Mouse (Mus musculus) MEL (cell line): ENCODE data around the gene Olfr1442. TPM values are rescaled to one million over a fixed set of nuclear protein-coding genes. Genes with fewer than 3 reads are reported as not detected.

Experiments used
- DNase-seq: peaks from one replicate; pipeline ENCODE4 v3.0.0; 2011; ENCODE audit warnings: low read depth, low spot score
- H3K27ac ChIP-seq: 2 replicates; pipeline ENCODE4 v1.5.1; 2012; ENCODE audit warnings: low read depth, mild to moderate bottlenecking, control low read depth, low read length, moderate library complexity; ENCODE audit not compliant: control insufficient read depth
- H3K27me3 ChIP-seq, 2 experiments: fragments of 150-350 bp in 1 of 2; sonication (generic) in 1 of 2; 2 replicates each; pipeline ENCODE4 v1.6.1; 2012; ENCODE audit warnings: low read length in 2 of 2, mild to moderate bottlenecking in 2 of 2, improper control_type of control experiment in 1 of 2, moderate library complexity in 1 of 2; ENCODE audit not compliant: insufficient read depth in 2 of 2, control insufficient read depth in 1 of 2
- H3K36me3 ChIP-seq, 2 experiments: 2 replicates each; pipeline ENCODE4 v1.6.1; 2012 to 2014; ENCODE audit warnings: low read length in 2 of 2, improper control_type of control experiment in 1 of 2, inconsistent platforms in 1 of 2, mild to moderate bottlenecking in 1 of 2; ENCODE audit not compliant: insufficient read depth in 2 of 2, control insufficient read depth in 1 of 2
- H3K4me1 ChIP-seq, 2 experiments: fragments of 150-350 bp in 1 of 2; sonication (generic) in 1 of 2; 2 replicates each; pipeline ENCODE4 v1.6.1; 2012; ENCODE audit warnings: low read length in 2 of 2, improper control_type of control experiment in 1 of 2, mild to moderate bottlenecking in 1 of 2; ENCODE audit not compliant: insufficient read depth in 2 of 2, control insufficient read depth in 1 of 2
- H3K4me3 ChIP-seq, 2 experiments: fragments of 150-350 bp in 1 of 2; sonication (generic) in 1 of 2; 2 replicates each; pipeline ENCODE4 v1.5.1; 2012; ENCODE audit warnings: low read depth in 2 of 2, low read length in 2 of 2, mild to moderate bottlenecking in 2 of 2, moderate library complexity in 2 of 2, control low read depth in 1 of 2, improper control_type of control experiment in 1 of 2; ENCODE audit not compliant: control insufficient read depth in 1 of 2, insufficient read depth in 1 of 2
- H3K79me2 ChIP-seq: 2 replicates; pipeline ENCODE4 v1.6.1; 2012; ENCODE audit warnings: mild to moderate bottlenecking, low read length, moderate library complexity; ENCODE audit not compliant: control insufficient read depth, poor library complexity, insufficient read depth
- H3K9ac ChIP-seq: 2 replicates; pipeline ENCODE4 v1.6.1; 2012; ENCODE audit warnings: low read depth, mild to moderate bottlenecking, control low read depth, low read length, moderate library complexity; ENCODE audit not compliant: control insufficient read depth, poor library complexity, severe bottlenecking
- H3K9me3 ChIP-seq: fragments of 150-350 bp; sonication (generic); replicated peaks from 2 replicates; pipeline ENCODE4 v1.6.1; 2012; ENCODE audit warnings: mild to moderate bottlenecking, low read length, improper control_type of control experiment, moderate library complexity; ENCODE audit not compliant: insufficient read depth
- CTCF ChIP-seq, 3 experiments: IDR thresholded peaks in 2 of 3; conservative IDR thresholded peaks in 1 of 3; 2 replicates each; pipeline ENCODE4 v1.5.1; 2011 to 2012; ENCODE audit warnings: low read length in 3 of 3, low read depth in 2 of 3, mild to moderate bottlenecking in 2 of 3, improper control_type of control experiment in 1 of 3, inconsistent platforms in 1 of 3, mixed read lengths in 1 of 3, moderate library complexity in 1 of 3; ENCODE audit not compliant: control insufficient read depth in 1 of 3, insufficient read depth in 1 of 3, poor library complexity in 1 of 3, severe bottlenecking in 1 of 3
- E2F4 ChIP-seq: IDR thresholded peaks from 2 replicates; pipeline ENCODE4 v1.6.1; 2011; ENCODE audit warnings: low read depth, low read length, improper control_type of control experiment, borderline replicate concordance
- EP300 ChIP-seq, 2 experiments: IDR thresholded peaks; 2 replicates each; pipeline ENCODE4 v1.6.1; 2011; ENCODE audit warnings: improper control_type of control experiment in 2 of 2, low read length in 2 of 2, low read depth in 1 of 2, mild to moderate bottlenecking in 1 of 2
- GATA1 ChIP-seq: IDR thresholded peaks from 2 replicates; pipeline ENCODE4 v1.6.1; 2011; ENCODE audit warnings: low read depth, low read length, improper control_type of control experiment
- JUND ChIP-seq: IDR thresholded peaks from 2 replicates; pipeline ENCODE4 v1.6.1; 2011; ENCODE audit warnings: low read depth, mild to moderate bottlenecking, improper control_type of control experiment, low read length
- KAT2A ChIP-seq: conservative IDR thresholded peaks from 2 replicates; pipeline ENCODE4 v1.6.1; 2012; ENCODE audit warnings: low read depth, low read length, improper control_type of control experiment, inconsistent platforms
- MAZ ChIP-seq: IDR thresholded peaks from 2 replicates; pipeline ENCODE4 v1.6.1; 2012; ENCODE audit warnings: low read depth, mild to moderate bottlenecking, inconsistent platforms, low read length, improper control_type of control experiment
- MYC ChIP-seq: IDR thresholded peaks from 2 replicates; pipeline ENCODE4 v1.6.1; 2011; ENCODE audit warnings: low read depth, mild to moderate bottlenecking, low read length, improper control_type of control experiment, moderate library complexity
- POLR2AphosphoS5 ChIP-seq: IDR thresholded peaks from 2 replicates; pipeline ENCODE4 v1.6.1; 2012; ENCODE audit warnings: low read depth, borderline replicate concordance, mild to moderate bottlenecking, inconsistent platforms, low read length, moderate library complexity, mixed read lengths
- RAD21 ChIP-seq: IDR thresholded peaks from 2 replicates; pipeline ENCODE4 v1.6.1; 2011; ENCODE audit warnings: mild to moderate bottlenecking, low read depth, low read length, improper control_type of control experiment
- USF1 ChIP-seq: IDR thresholded peaks from 2 replicates; pipeline ENCODE4 v1.6.1; 2014; ENCODE audit warnings: low read depth, mild to moderate bottlenecking, inconsistent platforms, low read length, improper control_type of control experiment, moderate library complexity
- ZC3H11A ChIP-seq: IDR thresholded peaks from 2 replicates; pipeline ENCODE4 v1.6.1; 2012; ENCODE audit warnings: low read depth, mild to moderate bottlenecking, inconsistent platforms, low read length, improper control_type of control experiment
- polyA plus RNA-seq, 2 experiments: library from polyadenylated mRNA; stranded (reverse) in 1 of 2; unstranded in 1 of 2; fragments of >175 nt in 1 of 2; fragments of >200 nt in 1 of 2; gene quantifications; 2 replicates each; pipeline versions ENCODE4 v1.2.1 to v1.2.4; 2012; ENCODE audit warnings: low replicate concordance in 2 of 2, low read depth in 1 of 2; ENCODE audit not compliant: insufficient read length in 2 of 2, insufficient read depth in 1 of 2, missing spikeins in 1 of 2
- total RNA-seq: library from RNA; depleted of rRNA; stranded (reverse); fragments of 300-350 nt; gene quantifications from 2 replicates; pipeline ENCODE4 v1.2.3, GENCODE M21; 2012

Gene Olfr1442
- total and polyA plus RNA-seq, 3 experiments: not detected

GRCm38 (mm10) chr19:12634259-12634658, 36.0 kb upstream of the Olfr1442 start:
- no peak for DNase-seq
- Histone ChIP-seq H3K79me2 (no peaks in the 10 kb centered on the region), H3K27me3 (no peaks in the 10 kb centered on the region; a peak in 2 of 4 replicates), H3K9ac (no peak overlapping the region), H3K4me1 (no peaks in the 10 kb centered on the region), H3K36me3 (no peaks in the 10 kb centered on the region), H3K4me3 (no peak overlapping the region), H3K27ac (no peak overlapping the region), H3K9me3 (no peaks in the 10 kb centered on the region)
- TF ChIP-seq EP300 (IDR thresholded peaks at IDR 0.05; ENCODE audit: low read depth in 1 of 2, low read length in 2 of 2): no peak
- no peak for TF ChIP-seq MAZ
- no peak for TF ChIP-seq RAD21
- no peak for TF ChIP-seq CTCF (IDR thresholded peaks at IDR 0.05 in 2 of 3, conservative IDR thresholded peaks at IDR 0.05 in 1 of 3; ENCODE audit: control insufficient read depth in 1 of 3, insufficient read depth in 1 of 3, low read depth in 2 of 3, low read length in 3 of 3, poor library complexity in 1 of 3, severe bottlenecking in 1 of 3)
- no peak for TF ChIP-seq POLR2AphosphoS5

- H3K36me3 ChIP-seq: no peaks in the 10 kb centered on the region
Measured at GRCm38 (mm10) chr19:12634963-12635362, 35.3 kb upstream of the Olfr1442 start.

DNA sequence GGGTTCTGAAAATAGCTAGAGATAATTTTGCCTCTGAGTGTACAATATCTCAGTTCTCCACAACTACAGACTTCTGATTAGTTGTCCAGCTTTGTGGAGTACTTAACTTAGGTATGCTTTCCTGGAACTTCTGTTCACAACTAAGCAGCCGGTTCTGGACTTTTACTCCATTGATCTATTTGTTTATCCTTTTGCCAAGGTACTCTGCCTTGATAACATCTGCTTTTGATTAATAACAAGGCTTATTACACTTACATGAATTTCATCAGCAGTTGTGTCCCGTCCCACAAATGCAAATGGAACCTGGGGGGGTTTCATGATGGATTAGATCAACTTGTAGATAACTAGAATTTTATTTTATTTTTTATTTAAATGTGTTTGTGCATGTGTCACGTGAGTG, 33.4 kb upstream of the Olfr1442 start:
- no peak for DNase-seq
- no peak overlapping the region for H3K9ac ChIP-seq
- no peak overlapping the region for H3K4me3 ChIP-seq
- H3K27me3 ChIP-seq: no peaks in the 10 kb centered on the region; a peak in 2 of 4 replicates
- H3K79me2 ChIP-seq: no peaks in the 10 kb centered on the region
- H3K27ac ChIP-seq: no peak overlapping the region
- no peak for TF ChIP-seq JUND
- TF ChIP-seq, all 39 proteins: peak for 0
- no peaks in the 10 kb centered on the region for H3K4me1 ChIP-seq
- H3K36me3 ChIP-seq: no peaks in the 10 kb centered on the region
- no peaks in the 10 kb centered on the region for H3K9me3 ChIP-seq

More at GRCm38 (mm10) chr19:12634963-12635362, 35.3 kb upstream of the Olfr1442 start:
- no peak overlapping the region for H3K9ac ChIP-seq
- no peak for DNase-seq
- H3K79me2 ChIP-seq: no peaks in the 10 kb centered on the region
- no peak overlapping the region for H3K27ac ChIP-seq
- no peak overlapping the region for H3K4me3 ChIP-seq
- no peaks in the 10 kb centered on the region for H3K9me3 ChIP-seq
- no peak for TF ChIP-seq E2F4
- TF ChIP-seq USF1: no peak
- TF ChIP-seq ZC3H11A: no peak
- no peak for TF ChIP-seq POLR2AphosphoS5
- no peak for TF ChIP-seq KAT2A
- no peak for TF ChIP-seq GATA1
- no peak for TF ChIP-seq MYC
- TF ChIP-seq, all 39 proteins: peak for 0
- H3K27me3 ChIP-seq: no peaks in the 10 kb centered on the region; a peak in 2 of 4 replicates
- H3K4me1 ChIP-seq: no peaks in the 10 kb centered on the region
